Mouse (Mus musculus) forelimb bud, embryonic 11.5 days (tissue): Measurements from ENCODE around the gene Ptprm.

Source experiments
- DNase-seq: peaks from one replicate; pipeline ENCODE4 v3.0.0-alpha.2; 2012; ENCODE audit warnings: low read depth, low spot score

Ptprm gene

GRCm38 (mm10) chr17:67281640-67282170 is 72.6 kb downstream of the Ptprm start:
- no peak for DNase-seq

- DNase-seq: no peak
These were observed 76.9 kb downstream of the Ptprm start for GRCm38 (mm10) chr17:67277124-67277910.

GRCm38 (mm10) chr17:67274531-67275094 is 79.6 kb downstream of the Ptprm start:
- DNase-seq: no peak

GRCm38 (mm10) chr17:67272928-67273327 is 81.3 kb downstream of the Ptprm start:
- no peak for DNase-seq

DNA sequence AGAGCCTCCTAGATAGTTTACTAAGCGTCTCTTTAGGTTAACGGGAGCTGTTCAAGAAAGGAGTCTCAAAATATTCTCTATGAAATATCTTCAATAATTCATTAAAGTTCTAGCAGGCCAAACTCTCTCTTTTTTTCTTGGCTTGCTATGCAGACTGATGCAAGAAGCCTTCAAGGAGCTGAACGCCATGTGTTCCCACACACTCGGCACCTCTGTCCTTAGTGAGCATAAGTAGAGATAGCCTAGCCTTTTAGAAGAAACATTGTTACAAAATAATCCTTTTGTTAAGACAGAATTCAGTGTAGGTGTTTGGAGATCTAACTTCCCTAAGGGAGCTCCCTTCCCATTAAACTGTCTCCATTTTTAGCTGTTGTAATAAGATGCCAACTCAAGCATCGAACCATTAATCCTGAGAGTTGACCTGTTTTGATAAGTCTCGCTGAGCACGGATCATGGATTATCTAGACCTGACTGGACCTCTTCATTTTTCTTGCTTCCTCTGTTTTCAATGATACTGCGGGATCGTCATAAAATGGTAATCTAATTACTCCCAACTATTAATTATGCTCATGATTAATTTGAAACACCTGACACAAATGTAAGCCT is 85.7 kb downstream of the Ptprm start:
- DNase-seq: no peak

DNA sequence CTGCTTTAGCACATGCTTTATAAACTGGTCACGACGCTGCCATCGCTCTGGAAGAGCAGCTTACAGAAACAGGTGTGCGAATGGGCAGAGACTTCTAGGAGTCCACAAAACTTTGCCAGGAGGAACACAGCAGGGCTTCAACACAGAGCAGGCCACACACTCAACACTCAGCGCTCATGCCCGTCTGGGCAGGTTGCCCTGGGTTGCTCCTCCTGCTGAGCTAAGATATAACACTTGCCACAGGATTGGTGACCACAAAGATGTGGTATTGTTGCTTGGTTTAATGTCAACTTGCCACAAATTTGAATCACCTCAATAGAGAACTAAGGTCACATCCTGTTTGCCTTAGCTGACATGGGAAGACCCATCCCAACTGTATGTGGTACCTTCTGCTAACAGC is 88.0 kb downstream of the Ptprm start:
- no peak for DNase-seq

- DNase-seq: no peak
These were observed 88.7 kb downstream of the Ptprm start for GRCm38 (mm10) chr17:67265520-67265919.

GRCm38 (mm10) chr17:67264716-67265115 is 89.5 kb downstream of the Ptprm start:
- DNase-seq: no peak

- no peak for DNase-seq
These were observed 91.2 kb downstream of the Ptprm start for GRCm38 (mm10) chr17:67263024-67263423.

GRCm38 (mm10) chr17:67260016-67260415 is 94.2 kb downstream of the Ptprm start:
- DNase-seq: peak; percentile 24

- no peak for DNase-seq
These were observed 96.5 kb downstream of the Ptprm start for GRCm38 (mm10) chr17:67257780-67258179.

DNA sequence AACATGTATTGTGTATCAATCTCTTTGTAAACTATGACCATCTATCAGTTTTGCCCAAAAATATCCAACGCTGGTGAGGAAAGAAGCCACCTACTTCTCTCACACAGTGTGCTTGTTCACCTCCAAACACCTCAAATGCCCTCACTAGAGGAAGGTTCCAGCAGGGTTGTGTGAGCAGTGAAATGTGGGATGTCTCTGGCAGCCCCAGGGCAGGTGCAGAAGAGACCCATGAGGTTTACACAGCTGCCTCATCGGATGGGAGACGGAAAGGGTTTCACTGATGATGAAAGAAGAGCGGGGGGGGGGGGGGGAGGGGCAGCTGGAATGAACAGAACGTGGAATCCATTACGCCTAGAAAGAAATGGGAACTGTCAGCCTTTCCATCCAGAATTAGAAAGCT is 98.1 kb downstream of the Ptprm start:
- DNase-seq: no peak

DNA sequence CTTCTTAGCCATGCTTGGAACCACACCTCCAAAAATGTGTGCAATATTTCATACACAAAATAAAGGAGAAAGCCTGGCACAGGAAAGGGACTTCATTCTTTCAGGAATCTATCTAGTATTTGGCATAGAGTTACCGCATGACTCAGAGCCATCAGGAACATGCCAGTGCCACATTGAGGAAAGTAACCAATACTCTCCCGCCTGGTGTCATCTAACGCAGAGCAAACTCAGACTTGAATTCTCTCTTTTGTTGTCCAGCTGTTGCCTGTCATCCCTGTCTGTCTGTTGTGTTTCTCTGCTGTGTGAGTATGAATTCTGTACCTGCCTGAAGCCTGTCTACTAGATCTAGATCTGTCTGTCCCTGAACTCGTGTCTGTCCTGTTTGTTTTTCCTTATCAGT is 100.8 kb downstream of the Ptprm start:
- no peak for DNase-seq

- DNase-seq: no peak
These were observed 101.3 kb downstream of the Ptprm start for GRCm38 (mm10) chr17:67252992-67253391.

GRCm38 (mm10) chr17:67245273-67245875 is 108.9 kb downstream of the Ptprm start:
- DNase-seq: no peak

DNA sequence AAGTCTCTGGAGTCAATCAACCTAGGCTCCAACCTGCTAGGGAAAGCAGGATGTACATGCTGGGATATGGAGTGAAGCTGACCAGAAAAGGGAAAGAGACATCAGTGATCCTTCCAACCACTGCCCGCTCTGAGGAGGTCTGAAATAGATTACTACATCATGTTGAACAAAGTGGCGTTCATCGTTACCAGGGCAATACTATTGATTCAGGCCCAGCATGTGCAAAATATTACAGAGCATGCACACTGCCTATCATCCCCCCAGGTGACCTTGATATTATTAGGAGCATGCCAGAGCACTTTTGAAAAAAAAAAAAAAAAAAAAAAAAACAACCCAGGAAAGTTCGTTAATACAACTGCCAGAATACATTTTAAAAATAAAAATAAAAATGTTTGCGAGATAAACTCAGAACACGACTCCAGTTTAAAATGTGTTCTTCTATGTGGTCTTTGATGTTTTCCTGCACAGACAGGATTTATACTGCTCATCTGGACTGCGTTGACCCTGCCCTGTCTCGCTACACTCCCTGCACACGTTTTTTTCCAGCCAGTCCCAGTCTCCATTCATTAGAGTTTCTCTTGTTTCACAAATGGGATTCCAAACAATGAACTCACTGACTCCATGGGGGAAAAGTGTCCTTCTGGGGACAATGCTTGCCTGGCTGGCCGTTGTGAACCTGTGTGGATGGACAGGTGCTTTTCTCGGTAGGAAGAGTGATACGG is 111.3 kb downstream of the Ptprm start:
- no peak for DNase-seq

DNA sequence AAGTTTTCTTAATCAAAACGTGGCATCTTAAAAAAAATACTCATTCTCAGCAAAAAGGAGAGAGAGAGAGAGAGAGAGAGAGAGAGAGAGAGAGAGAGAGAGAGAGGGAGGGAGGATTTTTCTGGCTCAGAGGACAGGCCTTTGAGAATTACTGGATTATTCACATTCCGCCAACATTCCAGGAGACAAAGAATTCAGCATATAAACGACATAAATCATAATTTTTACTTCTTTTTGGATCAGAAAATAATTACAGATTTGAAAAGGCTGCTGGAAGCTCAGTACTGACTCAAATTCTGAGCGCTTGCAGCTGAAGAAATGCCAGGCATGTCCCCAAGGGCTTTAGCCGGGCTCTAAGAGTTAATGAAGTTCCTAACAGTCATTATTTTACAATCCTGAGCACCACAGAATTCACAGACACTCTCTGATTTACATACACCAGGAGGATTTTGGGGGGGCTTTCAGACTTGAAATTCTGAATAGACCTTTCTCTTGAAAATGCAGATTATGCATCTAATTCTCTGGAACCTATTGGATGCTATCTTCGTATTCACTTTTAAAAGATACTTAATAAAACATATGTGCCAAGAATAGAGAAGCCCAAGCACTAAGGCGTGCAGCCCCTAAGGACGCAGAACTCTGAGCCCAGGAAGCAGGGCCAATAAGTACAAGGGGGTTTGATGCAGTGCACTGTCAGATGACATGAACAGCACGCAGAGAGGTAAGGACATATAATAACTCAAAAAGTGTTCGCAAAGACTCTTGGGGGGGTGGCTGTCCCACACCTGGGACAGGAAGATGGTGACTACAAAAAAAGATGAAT is 112.1 kb downstream of the Ptprm start:
- no peak for DNase-seq

- DNase-seq: no peak
These were observed 115.4 kb downstream of the Ptprm start for GRCm38 (mm10) chr17:67238866-67239265.

- DNase-seq: no peak
These were observed 116.8 kb downstream of the Ptprm start for GRCm38 (mm10) chr17:67237407-67237806.

GRCm38 (mm10) chr17:67233063-67233462 is 121.2 kb downstream of the Ptprm start:
- DNase-seq: no peak

DNA sequence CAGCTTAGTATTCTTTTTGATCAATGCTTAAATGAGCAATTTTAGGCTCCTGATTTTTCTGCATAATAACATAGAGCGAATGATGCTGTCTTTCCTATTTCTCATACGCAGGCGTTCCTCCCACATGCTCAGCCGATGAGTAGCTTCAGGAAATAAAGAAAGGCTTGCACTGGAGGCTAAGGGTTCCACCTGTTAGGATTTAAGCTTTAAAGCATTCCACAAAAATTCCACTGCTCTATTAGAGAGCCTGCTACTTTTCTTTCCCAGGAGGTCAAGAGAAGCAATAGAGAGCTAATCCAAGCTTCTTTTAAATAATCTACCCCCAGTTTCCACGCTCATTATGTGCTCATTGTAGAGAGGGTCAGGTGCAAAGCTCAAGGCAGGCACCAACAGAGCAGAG is 127.3 kb downstream of the Ptprm start:
- DNase-seq: no peak
